Mouse (Mus musculus): Measurements from ENCODE around the gene Fyttd1. TPM values are rescaled to one million over a fixed set of nuclear protein-coding genes. Genes with fewer than 3 reads are reported as not detected.

Gene Fyttd1
- polyA plus RNA-seq, 1 experiment from 2014 or later = 108 TPM

DNA sequence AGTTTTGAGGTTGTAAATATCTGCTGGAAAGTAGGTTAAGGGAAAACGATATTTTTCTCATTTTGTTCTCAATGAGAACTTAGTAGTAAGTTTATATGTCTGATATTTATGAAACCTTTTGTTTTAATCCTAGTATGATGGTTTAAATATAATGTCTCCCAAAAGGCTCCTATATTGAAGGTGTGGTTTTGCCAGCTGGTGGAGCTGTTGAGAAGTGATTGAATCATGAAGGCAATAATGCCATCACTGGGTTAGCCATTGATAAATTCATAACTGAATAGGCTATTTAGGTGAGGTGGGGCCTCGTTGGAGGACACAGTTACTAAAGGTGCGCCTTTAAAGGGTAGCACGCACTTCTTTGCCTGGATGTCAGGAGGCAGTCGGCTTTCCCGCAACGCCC lies 4.2 kb downstream of the Fyttd1 start:
- Histone ChIP-seq H3K36me3 (peaks cover 15% of the 10 kb centered on the region; the same call in 1 of the 2 replicates), H3K9ac (no peak overlapping the region), H3K27me3 (no peaks in the 10 kb centered on the region), H3K4me2 (no peak overlapping the region), H3K9me3 (no peaks in the 10 kb centered on the region), H3K4me3 (no peak overlapping the region), H3K27ac (no peak overlapping the region), H3K4me1 (peaks cover 11% of the 10 kb centered on the region)
- WGBS = 89% methylated on average over 7 of the region's 7 CpGs
- no peak for ATAC-seq (ENCODE audit: insufficient number of reproducible peaks, insufficient read depth, low FRiP score, low TSS enrichment, low read depth)

DNA sequence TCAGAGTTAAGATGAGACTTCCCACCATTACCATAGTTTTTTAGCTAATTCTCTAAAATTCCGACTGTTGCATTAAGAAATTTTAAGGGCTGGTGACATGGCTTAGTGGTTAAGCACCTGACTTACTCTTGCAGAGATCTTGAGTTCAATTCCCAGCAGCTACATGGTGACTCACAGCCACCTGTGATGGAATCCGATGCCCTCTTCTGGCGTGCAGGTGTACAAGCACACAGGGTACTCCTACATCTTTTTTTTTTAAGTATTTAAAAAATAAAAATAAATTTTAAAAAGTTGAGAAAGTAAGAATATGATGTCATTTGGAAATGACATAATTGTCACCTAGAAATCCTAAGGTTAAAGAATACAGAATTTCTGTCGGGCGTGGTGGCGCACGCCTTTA lies 10.7 kb downstream of the Fyttd1 start:
- Histone ChIP-seq H3K9me3 (no peaks in the 10 kb centered on the region), H3K27ac (no peak overlapping the region), H3K27me3 (no peaks in the 10 kb centered on the region), H3K36me3 (peaks cover 55% of the 10 kb centered on the region), H3K4me2 (no peak overlapping the region), H3K4me3 (no peak overlapping the region), H3K4me1 (no peaks in the 10 kb centered on the region), H3K9ac (no peak overlapping the region)
- 85% methylated on average over 7 of the region's 7 CpGs for WGBS
- no peak for ATAC-seq (ENCODE audit: insufficient number of reproducible peaks, insufficient read depth, low FRiP score, low TSS enrichment, low read depth)

- no peak for ATAC-seq (ENCODE audit: insufficient number of reproducible peaks, insufficient read depth, low FRiP score, low TSS enrichment, low read depth)
- Histone ChIP-seq H3K9me3 (no peaks in the 10 kb centered on the region), H3K4me1 (no peaks in the 10 kb centered on the region), H3K9ac (no peak overlapping the region), H3K4me3 (no peak overlapping the region), H3K27me3 (no peaks in the 10 kb centered on the region), H3K27ac (no peak overlapping the region), H3K4me2 (no peak overlapping the region), H3K36me3 (peaks cover 70% of the 10 kb centered on the region)
- WGBS = 44% methylated on average over 2 of the region's 2 CpGs
These were observed 12.6 kb downstream of the Fyttd1 start for GRCm38 (mm10) chr16:32889881-32890280.

- Histone ChIP-seq H3K4me3 (no peak overlapping the region), H3K27me3 (no peaks in the 10 kb centered on the region), H3K9me3 (no peaks in the 10 kb centered on the region), H3K36me3 (peaks cover 73% of the 10 kb centered on the region), H3K4me1 (no peaks in the 10 kb centered on the region), H3K9ac (no peak overlapping the region), H3K4me2 (no peak overlapping the region), H3K27ac (no peak overlapping the region)
- no peak for ATAC-seq (ENCODE audit: insufficient number of reproducible peaks, insufficient read depth, low FRiP score, low TSS enrichment, low read depth)
These were observed 18.8 kb downstream of the Fyttd1 start for GRCm38 (mm10) chr16:32896126-32896525.

GRCm38 (mm10) chr16:32901360-32902050 lies 24.2 kb downstream of the Fyttd1 start:
- H3K36me3 ChIP-seq = peaks cover 55% of the 10 kb centered on the region
- H3K9ac ChIP-seq = no peak overlapping the region
- no peaks in the 10 kb centered on the region for H3K9me3 ChIP-seq
- no peak overlapping the region for H3K27ac ChIP-seq
- H3K4me2 ChIP-seq = no peak overlapping the region
- no peaks in the 10 kb centered on the region for H3K4me1 ChIP-seq
- no peak for ATAC-seq (ENCODE audit: insufficient number of reproducible peaks, insufficient read depth, low FRiP score, low TSS enrichment, low read depth)
- H3K4me3 ChIP-seq = no peak overlapping the region
- H3K27me3 ChIP-seq = no peaks in the 10 kb centered on the region
- 87% methylated on average over 2 of the region's 2 CpGs for WGBS

DNA sequence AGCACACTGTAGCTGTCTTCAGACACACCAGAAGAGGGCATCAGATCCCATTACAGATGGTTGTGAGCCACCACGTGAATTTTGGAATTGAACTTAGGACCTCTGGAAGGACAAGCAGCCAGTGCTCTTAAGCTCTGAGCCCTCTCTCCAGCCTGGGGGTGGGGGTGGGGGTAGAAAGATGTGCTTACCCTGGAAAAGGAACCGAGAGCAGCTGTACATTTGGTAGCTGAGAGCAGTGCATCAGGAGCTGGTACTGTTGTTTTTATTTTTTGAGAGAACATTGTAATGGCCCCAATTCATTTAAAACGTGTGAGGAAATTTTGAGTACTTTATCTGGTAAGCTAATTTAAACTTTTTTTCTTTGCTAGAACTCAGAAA lies 24.7 kb downstream of the Fyttd1 start:
- Histone ChIP-seq H3K27me3 (no peaks in the 10 kb centered on the region), H3K27ac (no peak overlapping the region), H3K4me2 (no peak overlapping the region), H3K4me3 (no peak overlapping the region), H3K9ac (no peak overlapping the region), H3K36me3 (peaks cover 58% of the 10 kb centered on the region), H3K9me3 (no peaks in the 10 kb centered on the region), H3K4me1 (no peaks in the 10 kb centered on the region)
- no peak for ATAC-seq (ENCODE audit: insufficient number of reproducible peaks, insufficient read depth, low FRiP score, low TSS enrichment, low read depth)
- 63% methylated on average over 3 of the region's 3 CpGs for WGBS

- H3K9ac ChIP-seq = no peak overlapping the region
- no peaks in the 10 kb centered on the region for H3K9me3 ChIP-seq
- no peak for ATAC-seq (ENCODE audit: insufficient number of reproducible peaks, insufficient read depth, low FRiP score, low TSS enrichment, low read depth)
- no peak overlapping the region for H3K4me3 ChIP-seq
- H3K27ac ChIP-seq = no peak overlapping the region
- H3K4me1 ChIP-seq = no peaks in the 10 kb centered on the region
- H3K36me3 ChIP-seq = peaks cover 31% of the 10 kb centered on the region
- 87% methylated on average over 2 of the region's 2 CpGs for WGBS
- no peak overlapping the region for H3K4me2 ChIP-seq
- H3K27me3 ChIP-seq = no peaks in the 10 kb centered on the region
These were observed 28.9 kb downstream of the Fyttd1 start for GRCm38 (mm10) chr16:32906186-32906585.

DNA sequence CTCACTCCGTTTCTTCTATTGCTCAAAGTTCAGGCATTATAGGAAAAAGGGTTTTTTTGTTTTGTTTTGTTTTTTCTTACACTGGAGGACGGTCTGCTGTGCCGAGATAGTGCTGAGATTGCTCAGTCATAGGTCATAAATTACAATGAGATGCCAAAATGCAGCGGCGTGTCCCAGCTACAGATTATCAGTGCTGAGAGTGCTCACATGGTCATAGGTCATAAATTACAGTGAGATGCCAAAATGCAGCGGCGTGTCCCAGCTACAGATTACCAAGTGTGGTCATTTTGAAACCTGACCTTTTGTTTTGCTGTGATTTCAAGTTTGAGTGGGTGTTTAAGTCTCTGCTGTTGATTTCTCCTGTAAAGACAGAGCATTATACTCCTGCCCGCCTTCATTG lies 29.4 kb downstream of the Fyttd1 start:
- WGBS = 86% methylated on average over 8 of the region's 8 CpGs
- no peak for ATAC-seq (ENCODE audit: insufficient number of reproducible peaks, insufficient read depth, low FRiP score, low TSS enrichment, low read depth)

GRCm38 (mm10) chr16:32913212-32913611 lies 35.9 kb downstream of the Fyttd1 start:
- Histone ChIP-seq H3K4me3 (peak overlapping the region; percentile 92), H3K36me3 (0 out of 2 replicates have a peak, but pooled peaks cover 3% of the 10 kb centered on the region), H3K4me2 (peak overlapping the region; percentile 69), H3K9me3 (no peaks in the 10 kb centered on the region), H3K4me1 (peaks cover 6% of the 10 kb centered on the region), H3K27ac (0 out of 2 replicates have a peak overlapping the region, but pooled peaks have one; percentile 88), H3K27me3 (no peaks in the 10 kb centered on the region), H3K9ac (no peak overlapping the region)
- ATAC-seq (ENCODE audit: insufficient number of reproducible peaks, insufficient read depth, low FRiP score, low TSS enrichment, low read depth) = no peak
- 56% methylated on average over 7 of the region's 7 CpGs for WGBS

More for the DNA sequence above, 29.4 kb downstream of the Fyttd1 start:
- no peak overlapping the region for H3K27ac ChIP-seq
- no peak overlapping the region for H3K4me3 ChIP-seq
- peaks cover 29% of the 10 kb centered on the region for H3K36me3 ChIP-seq
- H3K27me3 ChIP-seq = no peaks in the 10 kb centered on the region
- H3K4me2 ChIP-seq = no peak overlapping the region
- H3K4me1 ChIP-seq = no peaks in the 10 kb centered on the region
- H3K9ac ChIP-seq = no peak overlapping the region
- no peaks in the 10 kb centered on the region for H3K9me3 ChIP-seq

DNA sequence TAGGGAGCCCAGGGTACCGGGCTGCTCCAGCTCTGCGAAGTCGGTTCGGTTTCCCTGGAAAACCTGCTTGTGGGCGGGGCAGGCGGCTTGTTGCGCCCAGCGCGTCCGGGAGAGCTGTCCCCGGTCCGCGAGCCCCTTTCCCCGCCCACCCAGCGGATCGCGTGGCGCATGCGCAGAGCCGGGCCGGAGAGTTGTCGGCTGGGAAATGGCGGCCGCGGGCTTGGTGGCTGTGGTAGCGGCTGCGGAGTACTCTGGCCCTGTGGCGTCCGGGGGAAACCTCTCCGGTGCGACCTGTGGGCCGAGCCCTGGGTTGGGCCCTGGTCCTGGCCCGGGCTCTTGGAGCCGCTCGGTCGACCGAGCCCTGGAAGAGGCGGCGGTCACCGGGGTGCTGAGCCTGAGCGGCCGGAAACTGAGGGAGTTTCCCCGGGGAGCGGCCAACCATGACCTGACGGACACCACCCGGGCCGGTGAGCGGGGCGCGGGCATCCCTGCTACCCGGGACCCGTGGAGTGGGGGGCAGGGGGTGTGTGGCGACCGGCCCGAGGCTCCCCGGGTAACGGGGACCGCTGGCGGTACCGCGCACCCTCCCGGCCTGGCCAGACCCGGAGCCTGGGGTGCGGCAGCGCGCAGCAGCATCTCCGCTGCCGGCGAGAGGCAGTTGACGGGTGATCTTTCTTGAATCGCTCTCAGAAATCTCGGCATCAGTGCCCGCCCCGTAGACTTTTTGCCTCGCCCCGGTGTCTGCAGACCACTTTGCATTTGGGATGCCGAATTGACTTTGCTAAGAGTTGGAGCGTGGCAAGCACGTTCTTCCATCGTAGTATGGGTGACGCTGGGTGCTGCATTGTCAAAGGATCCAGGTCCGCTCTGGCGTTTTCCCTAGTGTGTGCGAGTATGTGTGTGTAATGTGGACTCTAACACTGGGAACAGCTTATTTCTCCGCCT lies 36.9 kb downstream of the Fyttd1 start, which contains the start of gene Lrch3:
Gene Lrch3 (plus strand): TSS at position 164 of the 945 bp plus-strand sequence.
- Histone ChIP-seq H3K27me3 (no peaks in the 10 kb centered on the region), H3K4me2 (peak within 1 kb of the TSS; percentile 69), H3K9ac (peak within 1 kb of the TSS; percentile 95), H3K4me1 (peaks cover 6% of the 10 kb centered on the region), H3K27ac (peak within 1 kb of the TSS; percentile 88), H3K36me3 (0 out of 2 replicates have a peak, but pooled peaks cover 2% of the 10 kb centered on the region), H3K4me3 (peak within 1 kb of the TSS; percentile 92), H3K9me3 (no peaks in the 10 kb centered on the region)
- ATAC-seq (ENCODE audit: insufficient number of reproducible peaks, insufficient read depth, low FRiP score, low TSS enrichment, low read depth) = peak; percentile 90
- under 1% methylated on average over 85 of the region's 85 CpGs for WGBS

DNA sequence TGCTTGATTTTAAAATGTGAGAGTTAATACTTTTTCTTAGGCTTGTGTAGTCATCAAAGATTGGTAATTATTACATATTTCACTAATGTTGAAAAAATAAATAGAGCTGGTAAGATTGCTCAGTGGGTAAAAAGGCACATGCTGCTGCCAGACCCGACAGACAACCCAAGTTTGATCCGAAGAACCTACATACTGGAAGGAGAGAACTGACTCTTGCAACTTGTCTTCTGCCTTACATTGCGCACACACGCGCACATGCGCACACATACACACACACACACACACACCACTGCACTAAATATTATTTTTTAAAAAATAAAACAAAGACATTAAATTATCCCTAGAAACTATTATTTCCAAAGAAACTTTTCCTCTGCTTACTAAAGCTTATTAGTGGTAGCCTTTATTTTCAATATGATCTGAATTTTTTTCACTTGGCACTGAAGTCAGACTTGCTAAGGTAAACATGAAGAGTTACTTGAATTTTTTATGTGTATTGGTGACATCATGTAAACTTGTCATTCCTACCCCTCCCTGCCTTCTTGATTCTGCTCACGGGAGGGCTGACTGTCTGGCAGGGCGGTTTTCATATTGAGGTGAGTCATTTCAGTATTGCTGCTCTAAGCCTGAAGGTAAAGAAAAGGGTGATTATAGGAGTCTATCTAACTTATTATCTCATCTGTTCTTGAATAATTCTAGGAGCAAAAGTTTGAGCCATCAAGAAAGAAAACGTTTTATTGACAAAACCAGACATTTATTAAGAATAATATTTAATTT lies 38.2 kb downstream of the Fyttd1 start:
- 69% methylated on average over 9 of the region's 9 CpGs for WGBS
- no peaks in the 10 kb centered on the region for H3K36me3 ChIP-seq
- no peak overlapping the region for H3K27ac ChIP-seq
- 0 out of 2 replicates have a peak overlapping the region, but pooled peaks have one; percentile 46 for H3K9ac ChIP-seq
- H3K27me3 ChIP-seq = no peaks in the 10 kb centered on the region
- peaks cover 6% of the 10 kb centered on the region for H3K4me1 ChIP-seq
- no peak for ATAC-seq (ENCODE audit: insufficient number of reproducible peaks, insufficient read depth, low FRiP score, low TSS enrichment, low read depth)
- H3K4me2 ChIP-seq = peak overlapping the region; percentile 69
- peak overlapping the region; percentile 92 for H3K4me3 ChIP-seq
- no peaks in the 10 kb centered on the region for H3K9me3 ChIP-seq
